Mouse (Mus musculus) lung, embryonic 16.5 days (tissue): ENCODE measurements at regions not wholly inside any gene's neighbourhood (a gene's known extent, or its start where the extent isn't known, plus 50 kb on each side); places are given as distances from the start of the nearest gene placed in this dataset.

Experiments
- ATAC-seq: fragments of 200-750 bp; cut with Nextera tagmentation; 2 replicates; pipeline ENCODE4 v1.8.0; 2017; ENCODE audit warnings: low read depth, mild to moderate bottlenecking, moderate library complexity
- H3K27ac ChIP-seq: fragments of 300-500 bp; sonication (generic); 2 replicates; pipeline ENCODE4 v1.5.1; 2014; ENCODE audit warnings: mild to moderate bottlenecking, control low read depth, low read length
- H3K27me3 ChIP-seq: fragments of 300-500 bp; sonication (generic); 2 replicates; pipeline ENCODE4 v1.6.1; 2014; ENCODE audit warnings: low read depth, low read length, mixed read lengths; ENCODE audit not compliant: control insufficient read depth, insufficient read depth
- H3K36me3 ChIP-seq: fragments of 300-500 bp; sonication (generic); 2 replicates; pipeline ENCODE4 v1.6.1; 2014; ENCODE audit warnings: low read length; ENCODE audit not compliant: control insufficient read depth, insufficient read depth
- H3K4me1 ChIP-seq: fragments of 300-500 bp; sonication (generic); replicated peaks from 2 replicates; pipeline ENCODE4 v1.6.1; 2014; ENCODE audit warnings: low read length, mixed read lengths; ENCODE audit not compliant: control insufficient read depth, insufficient read depth
- H3K4me2 ChIP-seq: fragments of 300-500 bp; sonication (generic); 2 replicates; pipeline ENCODE4 v1.6.1; 2014; ENCODE audit warnings: low read depth, low read length, control low read depth
- H3K4me3 ChIP-seq: fragments of 300-500 bp; sonication (generic); 2 replicates; pipeline ENCODE4 v1.5.1; 2014; ENCODE audit warnings: mild to moderate bottlenecking, low read length, control low read depth
- H3K9ac ChIP-seq: fragments of 300-500 bp; sonication (generic); 2 replicates; pipeline ENCODE4 v1.6.1; 2014; ENCODE audit warnings: low read length, control low read depth
- H3K9me3 ChIP-seq: fragments of 300-500 bp; sonication (generic); 2 replicates; pipeline ENCODE4 v1.6.1; 2016; ENCODE audit warnings: low read length; ENCODE audit not compliant: control insufficient read depth
- WGBS: fragments of 180-500 bp; shearing (Covaris S2); extraction: QIAGEN DNeasy Blood & Tissue Kit; methylation state at CpG from one replicate; pipeline ENCODE4 v1.1.7; 2014; 5-methylcytosine and 5-hydroxymethylcytosine counted together

DNA sequence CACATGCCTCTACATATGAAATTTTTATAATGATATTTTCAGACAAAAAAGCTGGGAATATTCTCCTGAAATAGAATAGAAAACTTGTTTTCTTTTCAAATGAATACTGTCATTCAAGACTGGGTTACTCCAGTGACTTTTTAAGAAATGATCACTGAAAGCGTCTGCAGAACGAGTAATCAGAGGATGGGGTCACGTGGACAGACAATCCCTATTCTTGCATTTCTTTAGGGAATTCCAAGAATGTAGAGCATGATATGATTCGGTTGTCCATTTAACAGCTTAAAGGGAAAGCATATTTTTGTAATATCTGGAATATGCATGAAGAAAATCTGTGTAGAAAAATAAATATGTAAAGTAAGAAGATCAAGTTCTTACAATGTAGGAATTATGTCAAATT is 65.6 kb downstream of the 4933402N22Rik start:
- Histone ChIP-seq H3K27me3 (no peaks in the 10 kb centered on the region), H3K4me2 (no peak overlapping the region), H3K27ac (no peak overlapping the region), H3K36me3 (no peaks in the 10 kb centered on the region), H3K9me3 (no peaks in the 10 kb centered on the region), H3K4me3 (no peak overlapping the region), H3K9ac (no peak overlapping the region), H3K4me1 (no peaks in the 10 kb centered on the region)
- 42% methylated on average over 4 of the region's 4 CpGs for WGBS
- no peak for ATAC-seq

- no peak for ATAC-seq
- no peak overlapping the region for H3K4me2 ChIP-seq
- H3K36me3 ChIP-seq: no peaks in the 10 kb centered on the region
- H3K4me3 ChIP-seq: no peak overlapping the region
- H3K9ac ChIP-seq: no peak overlapping the region
- no peaks in the 10 kb centered on the region for H3K4me1 ChIP-seq
- H3K27ac ChIP-seq: no peak overlapping the region
- no peaks in the 10 kb centered on the region for H3K27me3 ChIP-seq
- WGBS: 79% methylated on average over 5 of the region's 5 CpGs
- H3K9me3 ChIP-seq: no peaks in the 10 kb centered on the region
Observed at GRCm38 (mm10) chr5:11989140-11989539, 71.3 kb downstream of the 4933402N22Rik start.

DNA sequence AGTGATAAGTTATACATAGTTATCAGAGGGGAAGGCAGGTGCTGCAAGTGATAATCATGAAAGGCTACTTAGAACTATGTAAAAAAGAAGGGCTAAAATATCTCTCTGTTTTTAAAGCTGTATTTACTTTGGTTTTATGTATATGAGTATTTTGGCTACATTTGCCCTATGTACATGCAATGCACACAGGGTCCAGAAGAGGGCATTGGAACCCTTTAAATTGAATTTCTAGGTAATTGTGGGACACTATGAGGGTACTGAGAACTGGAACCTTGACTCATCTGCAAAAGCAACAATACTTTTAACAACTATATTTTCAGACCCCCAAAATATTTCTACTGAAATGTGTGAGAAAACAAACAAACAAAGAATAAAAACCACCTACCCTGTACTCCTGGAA is 82.9 kb downstream of the 4933402N22Rik start:
- no peak overlapping the region for H3K27ac ChIP-seq
- H3K36me3 ChIP-seq: no peaks in the 10 kb centered on the region
- no peaks in the 10 kb centered on the region for H3K9me3 ChIP-seq
- H3K4me3 ChIP-seq: no peak overlapping the region
- H3K4me1 ChIP-seq: no peaks in the 10 kb centered on the region
- no peak overlapping the region for H3K9ac ChIP-seq
- ATAC-seq: no peak
- H3K27me3 ChIP-seq: no peaks in the 10 kb centered on the region
- no peak overlapping the region for H3K4me2 ChIP-seq

DNA sequence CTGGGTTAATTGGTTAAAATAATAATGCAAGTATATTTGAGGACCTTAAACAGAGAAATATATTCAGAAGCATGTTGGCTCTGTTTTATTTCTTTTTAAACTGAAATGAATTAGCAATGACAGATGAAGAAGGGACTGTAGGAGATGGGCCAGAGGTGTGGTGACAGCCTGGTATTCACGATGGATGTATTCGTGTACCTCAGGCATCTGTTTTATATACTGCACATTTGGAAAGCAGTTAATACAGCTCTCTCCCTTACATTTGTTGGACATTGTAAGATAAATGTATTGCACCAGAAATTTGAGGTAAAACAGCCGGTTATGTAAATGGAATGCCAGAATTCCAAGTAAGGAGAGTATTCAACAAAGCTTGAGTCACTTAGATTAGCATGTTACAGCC is 88.6 kb downstream of the 4933402N22Rik start:
- Histone ChIP-seq H3K9me3 (no peaks in the 10 kb centered on the region), H3K4me2 (no peak overlapping the region), H3K4me1 (no peaks in the 10 kb centered on the region), H3K27me3 (no peaks in the 10 kb centered on the region), H3K9ac (no peak overlapping the region), H3K36me3 (no peaks in the 10 kb centered on the region), H3K4me3 (no peak overlapping the region), H3K27ac (no peak overlapping the region)
- 67% methylated on average over 3 of the region's 3 CpGs for WGBS
- ATAC-seq: no peak

DNA sequence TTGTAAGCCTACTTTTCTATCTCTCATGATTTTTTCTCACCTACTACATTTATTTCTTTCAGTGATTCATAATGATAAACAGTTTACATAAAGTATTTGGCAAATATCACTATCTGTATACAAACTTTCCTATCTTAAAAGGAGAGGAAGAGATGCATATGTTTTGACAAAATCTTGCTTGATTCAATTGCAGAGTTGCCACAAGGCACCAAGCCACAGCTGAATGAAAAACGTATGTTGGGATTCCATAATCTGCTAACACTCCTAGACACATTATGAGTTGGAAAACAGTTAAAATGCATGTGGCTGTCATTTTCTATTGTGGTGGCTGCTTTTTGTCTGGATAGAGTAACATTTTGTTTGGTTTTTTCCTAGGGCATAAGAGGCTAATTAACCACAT is 98.5 kb downstream of the 4933402N22Rik start:
- no peak overlapping the region for H3K27ac ChIP-seq
- H3K36me3 ChIP-seq: no peaks in the 10 kb centered on the region
- H3K9ac ChIP-seq: no peak overlapping the region
- ATAC-seq: peak; percentile 56
- H3K4me1 ChIP-seq: no peaks in the 10 kb centered on the region
- no peak overlapping the region for H3K4me2 ChIP-seq
- no peak overlapping the region for H3K4me3 ChIP-seq
- H3K27me3 ChIP-seq: no peaks in the 10 kb centered on the region
- WGBS: 26% methylated on average over 1 of the region's 1 CpGs
- H3K9me3 ChIP-seq: no peaks in the 10 kb centered on the region

- Histone ChIP-seq H3K9ac (no peak overlapping the region), H3K4me3 (no peak overlapping the region)
- no peak for ATAC-seq
Observed at GRCm38 (mm10) chr5:12020489-12020888, 102.6 kb downstream of the 4933402N22Rik start.

GRCm38 (mm10) chr5:12024705-12025383 is 107.0 kb downstream of the 4933402N22Rik start:
- H3K4me1 ChIP-seq: 0 out of 2 replicates have a peak, but pooled peaks cover 2% of the 10 kb centered on the region
- no peak overlapping the region for H3K27ac ChIP-seq
- H3K4me2 ChIP-seq: no peak overlapping the region
- no peak overlapping the region for H3K9ac ChIP-seq
- H3K9me3 ChIP-seq: no peaks in the 10 kb centered on the region
- ATAC-seq: no peak
- H3K27me3 ChIP-seq: no peaks in the 10 kb centered on the region
- H3K36me3 ChIP-seq: no peaks in the 10 kb centered on the region
- no peak overlapping the region for H3K4me3 ChIP-seq

More at GRCm38 (mm10) chr5:12020489-12020888, 102.6 kb downstream of the 4933402N22Rik start:
- no peaks in the 10 kb centered on the region for H3K36me3 ChIP-seq
- H3K4me1 ChIP-seq: 0 out of 2 replicates have a peak, but pooled peaks cover 2% of the 10 kb centered on the region
- H3K4me2 ChIP-seq: no peak overlapping the region
- no peaks in the 10 kb centered on the region for H3K27me3 ChIP-seq
- H3K27ac ChIP-seq: no peak overlapping the region
- H3K9me3 ChIP-seq: no peaks in the 10 kb centered on the region

- no peaks in the 10 kb centered on the region for H3K27me3 ChIP-seq
- no peak overlapping the region for H3K27ac ChIP-seq
- H3K4me3 ChIP-seq: no peak overlapping the region
- no peaks in the 10 kb centered on the region for H3K36me3 ChIP-seq
- no peak overlapping the region for H3K9ac ChIP-seq
- H3K9me3 ChIP-seq: no peaks in the 10 kb centered on the region
- peak; percentile 41; the same call in 1 of the 2 replicates for ATAC-seq
- H3K4me2 ChIP-seq: no peak overlapping the region
- 10% methylated on average over 5 of the region's 5 CpGs for WGBS
- no peaks in the 10 kb centered on the region for H3K4me1 ChIP-seq
Observed at GRCm38 (mm10) chr5:12030002-12030401, 112.2 kb downstream of the 4933402N22Rik start.

GRCm38 (mm10) chr5:12049806-12050205 is 132.0 kb downstream of the 4933402N22Rik start:
- Histone ChIP-seq H3K4me3 (no peak overlapping the region), H3K27me3 (no peaks in the 10 kb centered on the region), H3K36me3 (no peaks in the 10 kb centered on the region), H3K27ac (no peak overlapping the region), H3K9me3 (no peaks in the 10 kb centered on the region), H3K9ac (no peak overlapping the region), H3K4me2 (no peak overlapping the region), H3K4me1 (no peaks in the 10 kb centered on the region)
- WGBS: 86% methylated on average over 1 of the region's 1 CpGs
- no peak for ATAC-seq

DNA sequence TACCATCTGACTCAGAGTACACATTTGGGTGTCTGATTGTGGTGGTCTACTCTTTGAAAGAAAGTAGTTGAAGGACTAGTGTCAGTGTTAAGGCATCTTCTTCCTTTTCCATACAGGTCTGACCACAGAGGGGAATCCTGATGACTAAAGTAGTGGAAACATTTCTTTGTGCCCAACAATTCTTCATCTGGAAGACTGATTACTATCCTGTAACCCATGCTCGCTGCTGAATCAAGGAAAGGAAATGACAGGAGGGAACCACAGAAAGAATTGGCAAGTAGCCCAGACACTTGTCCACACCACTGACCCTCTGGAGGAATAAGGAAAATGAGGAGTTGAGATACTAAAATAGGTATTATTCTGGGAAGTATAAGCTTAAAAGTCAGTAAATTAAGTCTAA is 162.3 kb downstream of the 4933402N22Rik start:
- Histone ChIP-seq H3K4me2 (no peak overlapping the region), H3K9me3 (no peaks in the 10 kb centered on the region), H3K4me3 (no peak overlapping the region), H3K9ac (no peak overlapping the region), H3K27me3 (no peaks in the 10 kb centered on the region), H3K36me3 (no peaks in the 10 kb centered on the region), H3K4me1 (no peaks in the 10 kb centered on the region), H3K27ac (no peak overlapping the region)
- ATAC-seq: no peak
- WGBS: 27% methylated on average over 1 of the region's 1 CpGs
